Mouse (Mus musculus): ENCODE measurements around the gene Lpp. TPM values are rescaled to one million over a fixed set of nuclear protein-coding genes. Genes with fewer than 3 reads are reported as not detected.

Lpp gene
- total and polyA plus RNA-seq, 2 experiments from 2014 or later = 8.4 to 13.1 TPM

- H3K27ac ChIP-seq = no peak overlapping the region
- no peaks in the 10 kb centered on the region for H3K9me3 ChIP-seq (ENCODE audit: low read length)
- TF ChIP-seq CTCF (IDR thresholded peaks at IDR 0.05; ENCODE audit: low read depth) = no peak
- no peak for DNase-seq (ENCODE audit: low spot score)
- no peaks in the 10 kb centered on the region for H3K36me3 ChIP-seq (ENCODE audit: insufficient read depth, low read length)
- ATAC-seq = no peak
- H3K4me2 ChIP-seq (ENCODE audit: low read depth, low read length) = no peak overlapping the region
- no peaks in the 10 kb centered on the region for H3K27me3 ChIP-seq (ENCODE audit: insufficient read depth, low read length)
- H3K4me1 ChIP-seq (ENCODE audit: insufficient read depth, low read length) = 0 out of 2 replicates have a peak, but pooled peaks cover 5% of the 10 kb centered on the region
- H3K4me3 ChIP-seq (ENCODE audit: low read length) = no peak overlapping the region
- WGBS = 76% methylated on average over 3 of the region's 3 CpGs
- no peak overlapping the region for H3K9ac ChIP-seq (replicated peaks; ENCODE audit: low read length)
These were observed 388.6 kb downstream of the Lpp start for GRCm38 (mm10) chr16:24781922-24782321.

- DNase-seq (ENCODE audit: low spot score) (no peak), ATAC-seq (no peak)
- Histone ChIP-seq H3K4me2 (ENCODE audit: low read depth, low read length) (no peak overlapping the region), H3K9ac (replicated peaks; ENCODE audit: low read length) (no peak overlapping the region), H3K27me3 (ENCODE audit: insufficient read depth, low read length) (no peaks in the 10 kb centered on the region), H3K27ac (no peak overlapping the region), H3K4me1 (ENCODE audit: insufficient read depth, low read length) (no peaks in the 10 kb centered on the region), H3K9me3 (ENCODE audit: low read length) (no peaks in the 10 kb centered on the region), H3K36me3 (ENCODE audit: insufficient read depth, low read length) (no peaks in the 10 kb centered on the region), H3K4me3 (ENCODE audit: low read length) (no peak overlapping the region)
- 91% methylated on average over 1 of the region's 1 CpGs for WGBS
- TF ChIP-seq CTCF (IDR thresholded peaks at IDR 0.05; ENCODE audit: low read depth) = no peak
These were observed 392.3 kb downstream of the Lpp start for GRCm38 (mm10) chr16:24785651-24786050.

GRCm38 (mm10) chr16:24788973-24789372 lies 395.7 kb downstream of the Lpp start:
- Histone ChIP-seq H3K27me3 (ENCODE audit: insufficient read depth, low read length) (no peaks in the 10 kb centered on the region), H3K4me2 (ENCODE audit: low read depth, low read length) (no peak overlapping the region), H3K36me3 (ENCODE audit: insufficient read depth, low read length) (no peaks in the 10 kb centered on the region), H3K9ac (replicated peaks; ENCODE audit: low read length) (no peak overlapping the region), H3K4me3 (ENCODE audit: low read length) (no peak overlapping the region), H3K4me1 (ENCODE audit: insufficient read depth, low read length) (no peaks in the 10 kb centered on the region), H3K9me3 (ENCODE audit: low read length) (no peaks in the 10 kb centered on the region), H3K27ac (no peak overlapping the region)
- ATAC-seq (no peak), DNase-seq (ENCODE audit: low spot score) (no peak)
- TF ChIP-seq CTCF (IDR thresholded peaks at IDR 0.05; ENCODE audit: low read depth) = no peak
- WGBS = 92% methylated on average over 3 of the region's 3 CpGs

GRCm38 (mm10) chr16:24791387-24791786 lies 398.1 kb downstream of the Lpp start:
- TF ChIP-seq CTCF (IDR thresholded peaks at IDR 0.05; ENCODE audit: low read depth) = no peak
- ATAC-seq (no peak), DNase-seq (ENCODE audit: low spot score) (no peak)
- Histone ChIP-seq H3K4me2 (ENCODE audit: low read depth, low read length) (no peak overlapping the region), H3K4me1 (ENCODE audit: insufficient read depth, low read length) (no peaks in the 10 kb centered on the region), H3K9ac (replicated peaks; ENCODE audit: low read length) (no peak overlapping the region), H3K4me3 (ENCODE audit: low read length) (no peak overlapping the region), H3K27me3 (ENCODE audit: insufficient read depth, low read length) (no peaks in the 10 kb centered on the region), H3K27ac (no peak overlapping the region), H3K9me3 (ENCODE audit: low read length) (no peaks in the 10 kb centered on the region), H3K36me3 (ENCODE audit: insufficient read depth, low read length) (no peaks in the 10 kb centered on the region)
- 96% methylated on average over 1 of the region's 1 CpGs for WGBS

- Histone ChIP-seq H3K27me3 (ENCODE audit: insufficient read depth, low read length) (no peaks in the 10 kb centered on the region), H3K27ac (no peak overlapping the region), H3K4me3 (ENCODE audit: low read length) (no peak overlapping the region), H3K4me1 (ENCODE audit: insufficient read depth, low read length) (no peaks in the 10 kb centered on the region), H3K9ac (replicated peaks; ENCODE audit: low read length) (no peak overlapping the region), H3K9me3 (ENCODE audit: low read length) (no peaks in the 10 kb centered on the region), H3K4me2 (ENCODE audit: low read depth, low read length) (no peak overlapping the region), H3K36me3 (ENCODE audit: insufficient read depth, low read length) (no peaks in the 10 kb centered on the region)
- ATAC-seq = no peak
- TF ChIP-seq CTCF (IDR thresholded peaks at IDR 0.05; ENCODE audit: low read depth) = no peak
- DNase-seq (ENCODE audit: low spot score) = no peak
- WGBS = 88% methylated on average over 4 of the region's 4 CpGs
These were observed 398.7 kb downstream of the Lpp start for GRCm38 (mm10) chr16:24791984-24792383.

- no peaks in the 10 kb centered on the region for H3K9me3 ChIP-seq (ENCODE audit: low read length)
- no peak overlapping the region for H3K27ac ChIP-seq
- no peaks in the 10 kb centered on the region for H3K36me3 ChIP-seq (ENCODE audit: insufficient read depth, low read length)
- no peaks in the 10 kb centered on the region for H3K27me3 ChIP-seq (ENCODE audit: insufficient read depth, low read length)
- no peak overlapping the region for H3K4me3 ChIP-seq (ENCODE audit: low read length)
- H3K4me2 ChIP-seq (ENCODE audit: low read depth, low read length) = no peak overlapping the region
- no peak overlapping the region for H3K9ac ChIP-seq (replicated peaks; ENCODE audit: low read length)
- ATAC-seq = no peak
- no peak for DNase-seq (ENCODE audit: low spot score)
- H3K4me1 ChIP-seq (ENCODE audit: insufficient read depth, low read length) = no peaks in the 10 kb centered on the region
- no peak for TF ChIP-seq CTCF (IDR thresholded peaks at IDR 0.05; ENCODE audit: low read depth)
- 82% methylated on average over 4 of the region's 4 CpGs for WGBS
These were observed 399.5 kb downstream of the Lpp start for GRCm38 (mm10) chr16:24792836-24793235.

GRCm38 (mm10) chr16:24794665-24795064 lies 401.4 kb downstream of the Lpp start:
- Histone ChIP-seq H3K4me1 (ENCODE audit: insufficient read depth, low read length) (no peaks in the 10 kb centered on the region), H3K27me3 (ENCODE audit: insufficient read depth, low read length) (no peaks in the 10 kb centered on the region), H3K4me2 (ENCODE audit: low read depth, low read length) (no peak overlapping the region), H3K27ac (no peak overlapping the region), H3K4me3 (ENCODE audit: low read length) (no peak overlapping the region), H3K9me3 (ENCODE audit: low read length) (no peaks in the 10 kb centered on the region), H3K36me3 (ENCODE audit: insufficient read depth, low read length) (no peaks in the 10 kb centered on the region), H3K9ac (replicated peaks; ENCODE audit: low read length) (no peak overlapping the region)
- WGBS = 92% methylated on average over 2 of the region's 2 CpGs
- no peak for ATAC-seq
- no peak for TF ChIP-seq CTCF (IDR thresholded peaks at IDR 0.05; ENCODE audit: low read depth)
- no peak for DNase-seq (ENCODE audit: low spot score)

All from hindbrain, postnatal 0 days (tissue).